Mouse (Mus musculus) ES-Bruce4 (cell line): ENCODE measurements around the gene Nkx2-9. TPM values are rescaled to one million over a fixed set of nuclear protein-coding genes. Genes with fewer than 3 reads are reported as not detected.

Experiments used
- H3K27ac ChIP-seq: 2 replicates; pipeline ENCODE4 v1.5.1; 2012; ENCODE audit warnings: low read length, inconsistent platforms; ENCODE audit not compliant: insufficient read depth
- H3K27me3 ChIP-seq: 2 replicates; pipeline ENCODE4 v1.6.1; 2012; ENCODE audit warnings: mild to moderate bottlenecking, low read length, inconsistent platforms; ENCODE audit not compliant: control insufficient read depth, poor library complexity, insufficient read depth, severe bottlenecking
- H3K36me3 ChIP-seq: 2 replicates; pipeline ENCODE4 v1.6.1; 2012; ENCODE audit warnings: inconsistent platforms, mild to moderate bottlenecking, low read length, moderate library complexity; ENCODE audit not compliant: control insufficient read depth, poor library complexity, insufficient read depth, severe bottlenecking
- H3K4me1 ChIP-seq: one replicate; pipeline ENCODE4 v1.8.1; 2011; ENCODE audit warnings: low read length; ENCODE audit not compliant: control insufficient read depth, insufficient read depth
- H3K4me3 ChIP-seq: 2 replicates; pipeline ENCODE4 v1.5.1; 2011; ENCODE audit warnings: low read depth, mild to moderate bottlenecking, low read length
- H3K9ac ChIP-seq: 2 replicates; pipeline ENCODE4 v1.6.1; 2012; ENCODE audit warnings: low read depth, mild to moderate bottlenecking, inconsistent platforms; ENCODE audit not compliant: poor library complexity, severe bottlenecking
- H3K9me3 ChIP-seq: replicated peaks from 2 replicates; pipeline ENCODE4 v1.6.1; 2012; ENCODE audit warnings: mild to moderate bottlenecking, low read length, inconsistent platforms; ENCODE audit not compliant: control insufficient read depth, poor library complexity, insufficient read depth, severe bottlenecking
- CTCF ChIP-seq: IDR thresholded peaks from one replicate; pipeline ENCODE4 v1.8.1; 2011; ENCODE audit warnings: low read depth, low read length
- EP300 ChIP-seq: IDR thresholded peaks from 2 replicates; pipeline ENCODE4 v1.6.1; 2011; ENCODE audit warnings: low read depth, low read length; ENCODE audit not compliant: insufficient read depth
- POLR2A ChIP-seq: IDR thresholded peaks from one replicate; pipeline ENCODE4 v1.8.1; 2011; ENCODE audit warnings: low read length; ENCODE audit not compliant: insufficient read depth
- polyA plus RNA-seq: library from polyadenylated mRNA; stranded (reverse); fragments of >200 nt; gene quantifications from 2 replicates; pipeline ENCODE4 v1.2.4, GENCODE M21; 2011; ENCODE audit warnings: low read depth; ENCODE audit not compliant: missing spikeins, insufficient read depth, insufficient read length

Gene Nkx2-9
- polyA plus RNA-seq, 1 experiment: 1.9 TPM

GRCm38 (mm10) chr12:56587830-56588229, 25.3 kb downstream of the Nkx2-9 start:
- H3K27ac ChIP-seq: no peak overlapping the region
- no peaks in the 10 kb centered on the region for H3K9me3 ChIP-seq
- no peak overlapping the region for H3K9ac ChIP-seq
- H3K27me3 ChIP-seq: no peaks in the 10 kb centered on the region
- TF ChIP-seq CTCF (no peak), EP300 (no peak), POLR2A (no peak)
- H3K36me3 ChIP-seq: no peaks in the 10 kb centered on the region
- H3K4me1 ChIP-seq: no peaks in the 10 kb centered on the region
- H3K4me3 ChIP-seq: no peak overlapping the region

Other genes with a start within 250 kb of the Nkx2-9 start
- gene Nkx2-1, start 76.4 kb downstream of the Nkx2-9 start, polyA plus RNA-seq: not detected in 2 replicates
- 0.21 TPM in 1 of 2 replicates, not detected in the other for gene Pax9, start 78.5 kb upstream of the Nkx2-9 start, polyA plus RNA-seq